Mouse (Mus musculus): ENCODE data around the gene Slc8a3.
"Not testable (repeated sequence)": the region's sequence is repeated elsewhere in the genome, so short reads cannot be mapped to it uniquely, and the experiment has no call there.

Gene Slc8a3

GRCm38 (mm10) chr12:81332875-81333421, at the start of gene Slc8a3:
Slc8a3 (minus strand) TSS chr12:81333180.
- no peak for DNase-seq (ENCODE audit: low spot score)

- not testable (repeated sequence) for DNase-seq (ENCODE audit: low spot score)
These were observed 46.4 kb upstream of the Slc8a3 start, which contains the start of gene Gm4787 for GRCm38 (mm10) chr12:81379364-81379763. Gm4787 (minus strand) TSS chr12:81379464.

GRCm38 (mm10) chr12:81333841-81334240, 861 bp upstream of the Slc8a3 start:
- no peak for DNase-seq (ENCODE audit: low spot score)

- no peak for DNase-seq (ENCODE audit: low spot score)
These were observed 774 bp downstream of the Slc8a3 start for GRCm38 (mm10) chr12:81331937-81332874.

- DNase-seq (ENCODE audit: low spot score): no peak
These were observed 1.8 kb downstream of the Slc8a3 start for GRCm38 (mm10) chr12:81331046-81331638.

GRCm38 (mm10) chr12:81324991-81325390, 8.0 kb downstream of the Slc8a3 start:
- no peak for DNase-seq (ENCODE audit: low spot score)

GRCm38 (mm10) chr12:81324116-81324515, 8.9 kb downstream of the Slc8a3 start:
- no peak for DNase-seq (ENCODE audit: low spot score)

GRCm38 (mm10) chr12:81321021-81321420, 12.0 kb downstream of the Slc8a3 start:
- no peak for DNase-seq (ENCODE audit: low spot score)

GRCm38 (mm10) chr12:81317811-81318210, 15.2 kb downstream of the Slc8a3 start:
- DNase-seq (ENCODE audit: low spot score): no peak

GRCm38 (mm10) chr12:81315953-81316352, 17.0 kb downstream of the Slc8a3 start:
- DNase-seq (ENCODE audit: low spot score): no peak

GRCm38 (mm10) chr12:81303626-81304025, 29.4 kb downstream of the Slc8a3 start:
- DNase-seq (ENCODE audit: low spot score): no peak

- no peak for DNase-seq (ENCODE audit: low spot score)
These were observed 38.4 kb downstream of the Slc8a3 start for GRCm38 (mm10) chr12:81294613-81295012.

- no peak for DNase-seq (ENCODE audit: low spot score)
These were observed 54.9 kb downstream of the Slc8a3 start for GRCm38 (mm10) chr12:81278031-81278430.

GRCm38 (mm10) chr12:81274616-81275015, 58.4 kb downstream of the Slc8a3 start:
- DNase-seq (ENCODE audit: low spot score): no peak

- DNase-seq (ENCODE audit: low spot score): no peak
These were observed 59.6 kb downstream of the Slc8a3 start for GRCm38 (mm10) chr12:81273333-81273732.

GRCm38 (mm10) chr12:81269246-81269645, 63.7 kb downstream of the Slc8a3 start:
- no peak for DNase-seq (ENCODE audit: low spot score)

- DNase-seq (ENCODE audit: low spot score): no peak
These were observed 70.2 kb downstream of the Slc8a3 start for GRCm38 (mm10) chr12:81262821-81263220.

GRCm38 (mm10) chr12:81258215-81258614, 74.8 kb downstream of the Slc8a3 start:
- no peak for DNase-seq (ENCODE audit: low spot score)

GRCm38 (mm10) chr12:81245411-81245810, 87.6 kb downstream of the Slc8a3 start:
- no peak for DNase-seq (ENCODE audit: low spot score)

GRCm38 (mm10) chr12:81244954-81245353, 88.0 kb downstream of the Slc8a3 start:
- DNase-seq (ENCODE audit: low spot score): no peak

GRCm38 (mm10) chr12:81244492-81244891, 88.5 kb downstream of the Slc8a3 start:
- DNase-seq (ENCODE audit: low spot score): no peak

GRCm38 (mm10) chr12:81241676-81242075, 91.3 kb downstream of the Slc8a3 start:
- DNase-seq (ENCODE audit: low spot score): no peak

GRCm38 (mm10) chr12:81241096-81241495, 91.9 kb downstream of the Slc8a3 start:
- DNase-seq (ENCODE audit: low spot score): no peak
